Mouse (Mus musculus) adrenal gland, postnatal 36 days (tissue): Measurements from ENCODE around the gene Ccnh. TPM values are rescaled to one million over a fixed set of nuclear protein-coding genes. Genes with fewer than 3 reads are reported as not detected.
"Not testable (repeated sequence)": the region's sequence is repeated elsewhere in the genome, so short reads cannot be mapped to it uniquely, and the experiment has no call there.

Experiments
- DNase-seq, 2 experiments: peaks; one replicate each; pipeline ENCODE4 v3.0.0; 2021; ENCODE audit warnings: mixed read lengths in 1 of 2
- long read RNA-seq, 2 experiments: library from polyadenylated mRNA; stranded (forward); transcript quantifications; one replicate each; pipeline ENCODE4 v2.0.0; 2021; ENCODE audit warnings: borderline sequencing depth in 2 of 2
- total RNA-seq, 2 experiments: library from RNA; stranded (reverse); gene quantifications; 2 replicates each; pipeline ENCODE4 v1.2.3; 2021

Ccnh gene
- 10 to 100 TPM; 35.6 to 41.3 TPM for total RNA-seq
- long read RNA-seq, experiment 1, transcript Ccnh-201 (9 exons, 2,045 nt) = major isoform, 48 of 64 reads
- long read RNA-seq, experiment 1, transcript Ccnh-202 (9 exons, 1,055 nt) = minor isoform, 6 of 64 reads
- long read RNA-seq, experiment 1, partial matches to known transcripts = 0 of 64 reads
- long read RNA-seq, experiment 1, other reads (novel, unspliced or antisense) = 9 of 64 reads
- long read RNA-seq, experiment 2, transcript Ccnh-201 (9 exons, 2,045 nt) = major isoform, 23 of 32 reads
- long read RNA-seq, experiment 2, partial matches to known transcripts = 2 of 32 reads
- long read RNA-seq, experiment 2, other reads (novel, unspliced or antisense) = 6 of 32 reads

DNA sequence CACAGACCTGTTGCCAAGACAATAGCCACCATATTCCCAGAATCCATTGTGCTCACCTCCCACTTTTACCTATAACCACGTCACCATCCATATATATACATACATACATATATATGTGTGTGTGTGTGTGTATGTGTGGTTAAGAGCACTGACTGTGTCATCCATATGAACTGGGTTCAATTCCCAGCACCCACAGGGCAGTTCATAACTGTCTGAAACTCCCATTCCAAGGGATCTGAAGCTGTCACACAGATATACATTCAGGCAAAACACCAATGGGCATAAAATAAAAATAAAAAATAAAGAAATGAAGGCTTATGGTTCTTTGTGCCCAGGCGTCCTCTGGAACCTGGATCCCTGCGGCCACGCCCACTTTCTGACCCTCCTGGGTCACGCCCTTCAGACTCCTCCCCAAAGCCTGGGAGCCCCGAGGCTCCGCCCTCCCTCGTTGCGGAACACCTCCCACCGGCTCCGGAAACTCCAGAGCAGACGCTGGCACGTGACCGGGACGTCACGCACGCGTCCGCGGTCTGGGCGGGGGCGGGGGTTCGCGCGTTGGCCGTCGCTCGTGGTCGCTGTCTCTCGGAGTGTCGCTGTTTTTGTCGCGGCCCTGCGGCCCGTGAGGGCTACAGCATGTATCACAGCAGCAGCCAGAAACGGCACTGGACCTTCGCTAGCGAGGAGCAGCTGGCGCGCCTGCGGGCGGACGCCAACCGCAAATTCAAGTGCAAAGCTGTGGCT lies at the start of gene Ccnh:
Gene Ccnh (plus strand): TSS at position 506 of the 741 bp plus-strand sequence.
- peak; percentile 95 to 97 for DNase-seq

DNA sequence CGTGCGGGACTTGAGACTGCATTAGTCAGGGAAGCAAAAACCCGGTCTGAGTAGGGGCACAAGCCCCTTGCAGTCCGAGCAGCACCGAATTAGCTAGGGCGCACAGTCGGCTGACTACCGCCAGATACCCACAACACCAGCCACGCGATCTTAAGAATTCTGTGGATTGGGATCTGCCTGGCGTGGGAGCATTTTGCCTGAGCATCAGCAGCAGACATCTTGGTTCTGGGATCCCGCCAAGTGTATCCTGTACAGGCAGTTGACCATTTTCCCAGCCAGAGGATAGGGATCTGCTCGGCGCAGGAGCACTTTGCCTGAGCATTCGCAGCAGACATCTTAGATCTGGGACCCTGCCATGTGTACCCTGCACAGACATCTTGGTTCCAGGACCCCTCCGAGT lies 45.8 kb upstream of the Ccnh start:
- not testable (repeated sequence) for DNase-seq

DNA sequence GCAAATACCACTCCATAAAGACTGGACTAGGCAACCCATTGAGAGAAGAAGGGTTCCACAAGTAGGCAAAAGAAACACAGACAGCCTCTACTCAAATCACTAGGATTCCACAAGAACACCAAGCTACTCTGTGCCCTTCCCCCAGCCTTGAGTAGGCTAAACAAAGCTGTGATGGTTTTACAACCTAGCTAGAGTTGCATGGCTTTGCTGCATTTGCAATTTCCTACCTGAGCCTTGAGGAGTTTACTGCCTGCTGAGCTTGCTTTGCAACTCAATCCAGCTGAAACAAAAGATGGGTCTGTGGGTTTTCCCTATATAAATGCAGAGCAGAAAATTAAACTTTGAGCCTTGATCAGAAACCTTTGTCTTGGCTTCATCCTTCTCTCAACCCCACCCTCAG lies 42.7 kb upstream of the Ccnh start:
- DNase-seq = no peak

DNA sequence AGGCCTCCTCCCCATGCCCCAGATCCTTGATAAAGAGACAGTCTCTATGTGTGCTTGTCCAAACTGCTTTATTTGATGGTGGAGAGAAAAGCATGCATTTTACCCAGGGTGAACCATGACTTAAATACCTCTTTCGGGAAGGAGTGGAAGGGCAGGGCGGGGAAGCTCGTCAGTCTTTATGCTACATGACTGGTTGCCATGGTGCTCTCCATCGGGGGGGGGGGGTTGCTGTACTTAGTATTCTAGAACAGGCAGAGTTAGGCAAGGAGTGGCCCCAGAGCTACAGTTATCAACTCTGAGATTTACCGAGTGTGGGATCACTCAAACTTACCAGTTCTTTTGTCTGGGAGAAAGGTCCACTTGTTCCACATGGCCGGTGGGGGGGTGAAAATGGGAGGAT lies 34.5 kb upstream of the Ccnh start:
- DNase-seq = no peak

DNA sequence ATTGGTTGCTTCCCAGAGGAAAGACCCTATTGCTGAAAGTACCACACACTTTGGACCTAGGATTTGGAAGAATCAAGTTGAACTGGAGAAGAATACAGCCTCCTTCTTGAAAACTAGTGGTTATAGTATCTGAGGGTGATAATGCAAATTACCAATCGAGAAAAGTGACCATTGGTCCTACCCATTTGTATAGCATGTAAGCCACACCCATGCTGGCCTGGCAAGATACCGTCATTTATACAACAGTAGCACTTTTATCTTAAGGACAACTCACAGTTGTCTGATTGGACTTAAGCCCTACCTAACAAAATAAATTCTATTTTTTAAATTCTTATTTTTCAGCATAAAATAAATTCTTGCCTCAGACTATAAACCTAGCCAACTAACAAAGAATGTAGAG lies 29.2 kb upstream of the Ccnh start:
- DNase-seq = no peak

DNA sequence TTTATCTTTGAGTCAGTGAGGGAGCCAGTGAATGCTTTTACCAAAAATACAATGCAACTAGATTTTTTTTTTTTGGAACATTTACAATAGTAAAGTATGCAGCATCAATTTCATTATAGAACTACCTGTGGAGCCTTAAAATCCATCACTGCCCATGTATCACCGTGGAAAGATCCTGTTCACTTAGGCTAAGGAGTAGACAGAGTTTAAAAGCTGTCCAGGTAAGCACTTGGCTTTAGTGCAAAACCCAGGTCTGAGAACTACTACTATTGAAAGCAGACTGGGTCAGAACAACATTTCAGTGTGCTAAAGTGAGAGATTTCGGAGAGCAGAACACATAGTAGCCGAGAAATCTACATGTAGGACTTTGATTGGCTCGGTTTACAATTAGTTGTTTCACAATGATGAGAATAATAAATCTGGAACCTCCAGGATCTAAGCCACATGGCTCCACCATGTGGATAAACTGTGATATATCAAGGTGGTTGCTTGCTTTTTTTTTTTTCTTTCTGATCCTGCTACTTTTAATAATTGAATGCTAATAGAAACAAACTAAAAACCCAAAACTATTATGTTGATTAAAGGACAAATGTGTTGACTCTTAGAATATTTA lies 24.6 kb upstream of the Ccnh start:
- no peak for DNase-seq

DNA sequence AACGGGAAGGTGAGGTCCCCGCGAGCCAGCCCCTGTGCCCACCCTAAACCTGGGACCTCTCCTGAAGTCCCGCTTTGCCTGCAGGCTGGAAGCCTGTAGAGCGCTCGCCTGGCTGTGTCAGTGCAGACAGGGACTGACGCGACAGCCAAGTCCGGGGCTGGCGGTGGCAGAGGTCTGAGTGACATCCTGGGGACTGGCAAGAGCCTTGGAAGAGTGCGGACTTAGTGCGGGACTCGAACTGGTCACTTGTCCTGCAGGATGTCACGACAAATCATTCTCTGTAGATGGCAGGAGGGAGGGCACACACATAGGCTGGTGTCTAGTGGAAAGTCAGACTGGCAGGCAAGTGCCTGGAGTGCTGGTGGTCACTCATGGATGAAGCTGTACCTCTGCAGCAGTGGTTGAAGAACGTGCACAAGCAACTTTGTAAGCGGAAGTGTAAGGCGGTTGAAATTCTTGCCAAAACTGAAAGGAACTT lies 475 bp downstream of the Ccnh start:
- peak; percentile 55 to 59 for DNase-seq

DNA sequence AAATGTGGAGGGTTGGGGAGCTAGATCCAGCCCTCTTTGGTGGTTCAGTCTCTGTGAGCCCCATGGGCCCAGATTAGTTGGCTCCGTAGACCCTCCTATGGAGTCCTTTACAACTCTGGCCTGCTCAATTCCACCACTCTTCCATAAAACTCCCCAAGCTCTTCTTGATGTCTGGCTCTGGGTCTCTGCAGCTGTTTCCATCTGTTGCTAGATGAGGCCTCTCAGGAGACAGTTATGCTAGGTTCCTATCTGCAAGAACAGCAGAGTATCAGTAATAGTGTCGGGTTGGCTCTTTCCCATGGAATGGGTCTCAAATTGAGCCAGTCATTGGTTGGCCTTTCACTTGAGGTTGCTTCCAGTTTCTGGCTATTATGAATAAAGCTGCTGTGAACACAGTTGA lies 2.0 kb downstream of the Ccnh start:
- DNase-seq = no peak

DNA sequence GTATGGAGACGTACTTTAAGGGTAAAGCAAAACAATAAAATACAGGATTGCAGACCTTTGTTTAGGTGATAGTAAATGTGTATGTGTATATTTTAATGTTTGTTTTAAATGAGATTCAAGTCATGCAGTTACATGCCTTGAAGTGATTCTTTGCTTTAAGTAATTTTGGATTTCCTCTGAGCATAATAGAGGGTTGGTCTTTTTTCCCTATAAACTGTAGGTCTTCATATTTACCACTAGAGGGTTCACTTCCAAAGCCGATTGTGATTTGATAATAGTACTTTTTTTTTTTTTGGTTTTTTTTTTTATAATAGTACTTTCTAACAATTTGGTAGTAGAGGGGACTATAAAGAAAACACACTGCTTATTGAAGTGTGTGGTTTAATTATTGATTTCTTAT lies 18.3 kb downstream of the Ccnh start:
- DNase-seq = no peak

DNA sequence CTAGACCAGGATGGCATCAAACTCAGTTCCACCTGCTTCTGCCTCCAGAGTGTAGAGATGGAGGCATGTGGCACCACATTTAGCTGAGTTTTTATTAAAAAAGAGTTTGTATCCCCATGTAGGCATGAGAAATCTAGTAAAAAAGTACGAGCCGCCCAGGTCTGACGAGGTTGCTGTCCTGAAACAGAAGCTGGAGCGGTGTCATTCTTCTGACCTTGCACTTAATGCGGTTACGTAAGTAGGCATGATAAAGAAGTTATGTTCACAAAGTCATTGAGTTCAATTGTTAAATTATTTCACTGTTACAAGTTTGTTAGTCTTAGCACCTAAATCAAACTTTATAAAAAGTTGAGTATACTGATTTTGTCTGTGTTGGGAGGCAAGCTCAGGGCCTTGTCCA lies 19.4 kb downstream of the Ccnh start:
- peak; percentile 25 to 32 for DNase-seq

DNA sequence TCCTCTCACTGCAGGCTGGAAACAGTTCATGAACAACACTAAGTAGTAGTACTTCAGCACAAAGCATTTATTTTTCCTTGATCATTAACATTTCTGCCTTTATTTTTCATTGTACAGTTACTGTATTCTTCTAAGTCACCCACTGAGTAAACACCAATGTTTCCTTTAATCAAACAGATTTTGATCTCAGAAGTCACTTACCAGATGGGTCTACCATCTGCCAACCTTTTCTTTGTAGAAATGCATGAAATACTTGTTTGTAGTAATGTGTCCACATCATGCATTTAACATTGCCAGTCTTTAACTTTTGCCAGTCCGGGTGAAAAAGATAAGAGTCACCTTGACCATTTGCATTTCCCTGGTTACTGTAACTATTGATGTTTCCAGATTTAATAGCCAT lies 21.1 kb downstream of the Ccnh start:
- DNase-seq = no peak

DNA sequence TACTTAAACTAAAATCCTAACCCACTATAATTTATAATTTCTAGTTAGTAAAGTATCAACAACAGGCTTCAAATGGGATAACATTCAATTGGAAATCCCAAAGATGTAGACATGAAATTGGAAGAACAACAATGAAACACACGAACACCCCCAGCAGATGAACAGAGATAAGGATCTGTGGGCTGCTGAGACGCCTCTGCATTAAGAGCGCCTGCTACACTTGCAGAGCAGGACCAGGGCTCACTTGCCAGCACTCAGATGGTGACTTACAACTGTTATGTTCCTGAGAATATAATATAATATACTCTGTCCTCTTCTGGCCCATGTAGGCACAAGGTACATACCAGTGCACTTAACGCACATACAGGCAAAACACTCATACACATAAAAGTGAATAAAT lies 29.4 kb downstream of the Ccnh start:
- no peak for DNase-seq

DNA sequence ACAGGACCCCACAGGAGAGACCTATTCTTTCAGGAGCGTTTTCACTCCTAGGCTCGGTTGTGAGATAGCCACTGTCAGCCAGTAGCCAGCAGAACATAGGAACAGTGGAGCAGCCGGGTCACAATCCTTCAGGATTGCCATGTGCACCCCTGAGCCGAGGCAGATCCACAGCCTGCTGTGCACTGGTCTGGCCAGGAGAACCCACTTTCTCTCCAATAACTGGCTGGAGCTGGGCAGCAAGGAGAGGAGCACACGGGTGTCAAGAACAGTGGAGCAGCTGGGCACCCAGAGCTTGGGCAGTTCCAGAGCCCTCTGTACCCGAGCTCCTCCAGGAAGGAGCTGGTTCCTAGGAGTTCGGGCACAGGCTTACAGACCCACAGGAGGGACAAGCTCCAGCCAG lies 49.6 kb downstream of the Ccnh start:
- no peak for DNase-seq

Other genes starting within 250 kb of the Ccnh start
- 10 to 100 TPM; 43.3 to 46.0 TPM for gene Rasa1, start 99.7 kb downstream of the Ccnh start, total RNA-seq